Mouse (Mus musculus): ENCODE results near the gene Psmd6.

DNA sequence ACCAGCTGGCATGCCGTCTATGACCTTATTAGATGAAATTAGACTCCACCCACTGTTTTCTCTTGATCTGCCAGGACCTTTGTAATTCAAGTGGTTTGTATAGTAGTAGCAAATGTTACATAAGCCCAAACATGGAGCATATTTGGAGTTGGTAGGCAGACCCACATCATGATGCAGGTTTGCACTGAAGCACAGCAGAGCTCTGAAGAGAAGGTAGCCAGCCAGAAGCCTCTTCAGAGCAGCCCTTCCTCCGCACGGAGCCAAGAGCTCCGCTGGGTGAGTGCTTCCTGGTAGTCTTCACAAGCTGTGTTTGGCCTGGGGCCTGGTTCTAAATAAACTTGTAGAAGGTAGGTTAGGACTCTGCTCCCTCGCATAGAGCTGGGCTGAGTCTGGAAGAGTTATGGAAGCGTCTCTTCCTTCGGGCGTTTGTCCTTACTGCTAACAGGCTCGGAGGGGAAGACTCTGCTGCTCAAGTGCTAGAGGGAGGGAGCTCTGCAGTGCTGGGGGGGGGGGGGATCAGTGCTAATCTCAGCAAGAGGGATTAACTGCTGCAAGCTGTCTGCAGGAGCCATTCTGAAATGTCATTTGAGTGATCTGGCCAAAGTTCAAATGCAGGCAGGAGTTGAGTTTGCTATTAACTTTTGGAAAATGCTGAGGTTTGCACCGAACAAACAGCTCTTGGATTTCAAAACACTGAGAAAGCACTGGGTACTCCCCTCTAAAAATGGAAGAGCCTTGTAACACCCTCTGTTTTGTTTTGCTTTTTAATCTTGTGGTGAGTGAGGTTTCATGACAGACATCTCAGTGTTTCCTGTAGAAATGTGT, 52.9 kb downstream of the Psmd6 start:
- TF ChIP-seq CTCF (IDR thresholded peaks at IDR 0.05; ENCODE audit: low read depth, low read length) (no peak), GATA1 (IDR thresholded peaks at IDR 0.05; ENCODE audit: borderline replicate concordance, low read length) (no peak), TAL1 (conservative IDR thresholded peaks at IDR 0.05; ENCODE audit: low read depth, low read length) (no peak), POLR2AphosphoS5 (IDR thresholded peaks at IDR 0.05; ENCODE audit: insufficient replicate concordance, low read depth, low read length) (no peak), GATA2 (IDR thresholded peaks at IDR 0.05; ENCODE audit: borderline replicate concordance, low read depth, low read length) (no peak)

All from G1E (cell line).